Mouse (Mus musculus) forebrain, embryonic 15.5 days (tissue): Measurements from ENCODE around the gene Ccdc57. TPM values are rescaled to one million over a fixed set of nuclear protein-coding genes. Genes with fewer than 3 reads are reported as not detected.

Experiments used
- ATAC-seq: fragments of 200-750 bp; cut with Nextera tagmentation; replicated peaks from 2 replicates; pipeline ENCODE4 v1.8.0; 2017; ENCODE audit warnings: mild to moderate bottlenecking, moderate TSS enrichment, moderate library complexity
- H3K27ac ChIP-seq: fragments of 300-500 bp; sonication (generic); replicated peaks from 2 replicates; pipeline ENCODE4 v1.5.1; 2015; ENCODE audit warnings: mild to moderate bottlenecking, inconsistent platforms
- H3K27me3 ChIP-seq: fragments of 300-500 bp; sonication (generic); 2 replicates; pipeline ENCODE4 v1.6.1; 2015; ENCODE audit warnings: inconsistent platforms
- H3K36me3 ChIP-seq: fragments of 300-500 bp; sonication (generic); 2 replicates; pipeline ENCODE4 v1.6.1; 2015; ENCODE audit warnings: mild to moderate bottlenecking, inconsistent platforms
- H3K4me1 ChIP-seq: fragments of 300-500 bp; sonication (generic); 2 replicates; pipeline ENCODE4 v1.6.1; 2015; ENCODE audit warnings: inconsistent platforms
- H3K4me2 ChIP-seq: fragments of 300-500 bp; sonication (generic); replicated peaks from 2 replicates; pipeline ENCODE4 v1.6.1; 2015; ENCODE audit warnings: mild to moderate bottlenecking, inconsistent platforms
- H3K4me3 ChIP-seq: fragments of 300-500 bp; sonication (generic); 2 replicates; pipeline ENCODE4 v1.5.1; 2015; ENCODE audit warnings: mild to moderate bottlenecking, inconsistent platforms
- H3K9ac ChIP-seq: fragments of 300-500 bp; sonication (generic); replicated peaks from 2 replicates; pipeline ENCODE4 v1.6.1; 2015; ENCODE audit warnings: mild to moderate bottlenecking, inconsistent platforms
- H3K9me3 ChIP-seq: fragments of 300-500 bp; sonication (generic); 2 replicates; pipeline ENCODE4 v1.6.1; 2016; ENCODE audit warnings: inconsistent platforms
- WGBS: fragments of 180-500 bp; shearing (Covaris S2); methylation state at CpG from one replicate; pipeline ENCODE4 v1.1.7; 2015; ENCODE audit warnings: mixed read lengths; 5-methylcytosine and 5-hydroxymethylcytosine counted together
- polyA plus RNA-seq: library from polyadenylated mRNA; unstranded; fragments of >200 nt; fragmentation: Nextera tagmentation; extraction: Ambion mirVana; gene quantifications from 2 replicates; pipeline ENCODE4 v1.2.1, GENCODE M21; 2015

Ccdc57 gene
- polyA plus RNA-seq, 1 experiment from 2014 or later: 7.0 TPM

- no peaks in the 10 kb centered on the region for H3K4me1 ChIP-seq
- H3K27ac ChIP-seq: no peak overlapping the region
- H3K27me3 ChIP-seq: no peaks in the 10 kb centered on the region
- no peak overlapping the region for H3K4me2 ChIP-seq
- H3K9me3 ChIP-seq: no peaks in the 10 kb centered on the region
- no peak for ATAC-seq
- WGBS: 95% methylated on average over 13 of the region's 13 CpGs
- H3K36me3 ChIP-seq: peaks cover 74% of the 10 kb centered on the region
- H3K4me3 ChIP-seq: no peak overlapping the region
- H3K9ac ChIP-seq: no peak overlapping the region
These were observed 29.5 kb upstream of the Ccdc57 start for GRCm38 (mm10) chr11:120962050-120962771.

GRCm38 (mm10) chr11:120961594-120961993, 28.9 kb upstream of the Ccdc57 start:
- Histone ChIP-seq H3K9me3 (no peaks in the 10 kb centered on the region), H3K9ac (no peak overlapping the region), H3K27me3 (no peaks in the 10 kb centered on the region), H3K27ac (no peak overlapping the region), H3K4me2 (no peak overlapping the region), H3K36me3 (peaks cover 71% of the 10 kb centered on the region), H3K4me3 (no peak overlapping the region), H3K4me1 (no peaks in the 10 kb centered on the region)
- 90% methylated on average over 7 of the region's 7 CpGs for WGBS
- no peak for ATAC-seq

GRCm38 (mm10) chr11:120960248-120960647, 27.6 kb upstream of the Ccdc57 start:
- Histone ChIP-seq H3K9me3 (no peaks in the 10 kb centered on the region), H3K36me3 (peaks cover 59% of the 10 kb centered on the region), H3K27ac (no peak overlapping the region), H3K4me3 (no peak overlapping the region), H3K27me3 (no peaks in the 10 kb centered on the region), H3K9ac (no peak overlapping the region), H3K4me2 (no peak overlapping the region), H3K4me1 (no peaks in the 10 kb centered on the region)
- no peak for ATAC-seq
- WGBS: 52% methylated on average over 1 of the region's 1 CpGs

- Histone ChIP-seq H3K27me3 (no peaks in the 10 kb centered on the region), H3K9me3 (no peaks in the 10 kb centered on the region), H3K9ac (no peak overlapping the region), H3K4me1 (no peaks in the 10 kb centered on the region), H3K4me3 (no peak overlapping the region), H3K4me2 (no peak overlapping the region), H3K36me3 (peaks cover 52% of the 10 kb centered on the region), H3K27ac (no peak overlapping the region)
- WGBS: 81% methylated on average over 3 of the region's 3 CpGs
- no peak for ATAC-seq
These were observed 26.9 kb upstream of the Ccdc57 start for GRCm38 (mm10) chr11:120959564-120959963.

- H3K4me3 ChIP-seq: no peak overlapping the region
- H3K27ac ChIP-seq: no peak overlapping the region
- peaks cover 47% of the 10 kb centered on the region for H3K36me3 ChIP-seq
- no peaks in the 10 kb centered on the region for H3K27me3 ChIP-seq
- H3K4me2 ChIP-seq: no peak overlapping the region
- no peaks in the 10 kb centered on the region for H3K4me1 ChIP-seq
- no peak overlapping the region for H3K9ac ChIP-seq
- ATAC-seq: no peak
- H3K9me3 ChIP-seq: no peaks in the 10 kb centered on the region
- 89% methylated on average over 18 of the region's 18 CpGs for WGBS
These were observed 26.4 kb upstream of the Ccdc57 start for GRCm38 (mm10) chr11:120959066-120959465.

GRCm38 (mm10) chr11:120957731-120958257, 25.1 kb upstream of the Ccdc57 start:
- WGBS: 82% methylated on average over 15 of the region's 15 CpGs

GRCm38 (mm10) chr11:120957052-120957451, 24.4 kb upstream of the Ccdc57 start:
- Histone ChIP-seq H3K9me3 (no peaks in the 10 kb centered on the region), H3K4me3 (no peak overlapping the region), H3K9ac (no peak overlapping the region), H3K36me3 (peaks cover 27% of the 10 kb centered on the region), H3K27ac (no peak overlapping the region), H3K27me3 (no peaks in the 10 kb centered on the region), H3K4me2 (no peak overlapping the region), H3K4me1 (no peaks in the 10 kb centered on the region)
- ATAC-seq: no peak
- WGBS: 83% methylated on average over 8 of the region's 8 CpGs

More at GRCm38 (mm10) chr11:120957731-120958257, 25.1 kb upstream of the Ccdc57 start:
- Histone ChIP-seq H3K36me3 (peaks cover 35% of the 10 kb centered on the region), H3K4me1 (no peaks in the 10 kb centered on the region), H3K9me3 (no peaks in the 10 kb centered on the region), H3K27me3 (no peaks in the 10 kb centered on the region), H3K27ac (no peak overlapping the region), H3K4me2 (no peak overlapping the region), H3K9ac (no peak overlapping the region), H3K4me3 (no peak overlapping the region)
- ATAC-seq: no peak

GRCm38 (mm10) chr11:120955701-120956100, 23.0 kb upstream of the Ccdc57 start:
- no peak for ATAC-seq
- Histone ChIP-seq H3K36me3 (peaks cover 14% of the 10 kb centered on the region), H3K27me3 (no peaks in the 10 kb centered on the region)

GRCm38 (mm10) chr11:120954936-120955335, 22.3 kb upstream of the Ccdc57 start:
- H3K4me1 ChIP-seq: peaks cover 19% of the 10 kb centered on the region
- ATAC-seq: no peak
- H3K27ac ChIP-seq: no peak overlapping the region
- H3K9ac ChIP-seq: no peak overlapping the region
- WGBS: 79% methylated on average over 5 of the region's 5 CpGs
- no peaks in the 10 kb centered on the region for H3K9me3 ChIP-seq
- peaks cover 11% of the 10 kb centered on the region for H3K36me3 ChIP-seq
- H3K4me3 ChIP-seq: no peak overlapping the region
- H3K27me3 ChIP-seq: peaks cover 6% of the 10 kb centered on the region; the same call in 1 of the 2 replicates
- H3K4me2 ChIP-seq: no peak overlapping the region

More at GRCm38 (mm10) chr11:120955701-120956100, 23.0 kb upstream of the Ccdc57 start:
- no peak overlapping the region for H3K4me3 ChIP-seq
- H3K4me1 ChIP-seq: peaks cover 13% of the 10 kb centered on the region
- H3K9me3 ChIP-seq: no peaks in the 10 kb centered on the region
- H3K27ac ChIP-seq: no peak overlapping the region
- WGBS: 95% methylated on average over 8 of the region's 8 CpGs
- no peak overlapping the region for H3K4me2 ChIP-seq
- no peak overlapping the region for H3K9ac ChIP-seq

GRCm38 (mm10) chr11:120951731-120952730, 19.4 kb upstream of the Ccdc57 start:
- peaks cover 25% of the 10 kb centered on the region for H3K27me3 ChIP-seq
- peaks cover 4% of the 10 kb centered on the region for H3K36me3 ChIP-seq
- H3K9me3 ChIP-seq: no peaks in the 10 kb centered on the region
- no peak overlapping the region for H3K9ac ChIP-seq
- no peak overlapping the region for H3K27ac ChIP-seq
- no peak for ATAC-seq
- H3K4me1 ChIP-seq: peaks cover 28% of the 10 kb centered on the region
- no peak overlapping the region for H3K4me3 ChIP-seq
- WGBS: 84% methylated on average over 9 of the region's 9 CpGs
- H3K4me2 ChIP-seq: peak overlapping the region; percentile 69

GRCm38 (mm10) chr11:120951237-120951636, 18.6 kb upstream of the Ccdc57 start:
- Histone ChIP-seq H3K27ac (peak overlapping the region; percentile 41; the same call in 1 of the 2 replicates), H3K4me2 (peak overlapping the region; percentile 69), H3K9ac (peak overlapping the region; percentile 50), H3K4me3 (peak overlapping the region; percentile 51), H3K4me1 (peaks cover 28% of the 10 kb centered on the region), H3K9me3 (no peaks in the 10 kb centered on the region), H3K36me3 (peaks cover 2% of the 10 kb centered on the region; the same call in 1 of the 2 replicates), H3K27me3 (peaks cover 25% of the 10 kb centered on the region)
- WGBS: 16% methylated on average over 8 of the region's 8 CpGs
- peak; percentile 50 for ATAC-seq
